ENCODE assay signal across 24 mouse cellular contexts in genomic region chr6:86588429-86588828, GRCm38 (mm10). TPM values are rescaled to one million over a fixed set of nuclear protein-coding genes. Genes with fewer than 3 reads are reported as not detected.
DNase-seq lines count a peak whose midpoint lies in the region; ATAC-seq and TF ChIP-seq lines count a peak whose summit lies in the region.
"Had no signal": no experiment of that assay in that cellular context is flagged by ENCODE, and none has a peak within 500 bp of the region (broad histone marks: within the 10 kb centered on the region; RNA-seq: fewer than 3 reads in every experiment).

No protein-coding gene starts in this region.

- 0 out of 2 replicates have a peak overlapping the region, but pooled peaks have one; percentile 22 for H3K9ac ChIP-seq in intestine, postnatal 0 days (ENCODE audit: low read depth, low read length)
- no peak overlapping the region for H3K9ac ChIP-seq in intestine, embryonic 15.5 days
- H3K9ac ChIP-seq in liver, embryonic 13.5 days, result no peak overlapping the region
- no peak overlapping the region for H3K9ac ChIP-seq in liver, postnatal 0 days (replicated peaks)
- H3K9ac ChIP-seq: embryonic facial prominence, embryonic 13.5 days; embryonic facial prominence, embryonic 15.5 days; forebrain, embryonic 12.5 days had no signal

- TF ChIP-seq CTCF in intestine, postnatal 0 days (IDR thresholded peaks at IDR 0.05; ENCODE audit: low read depth), result no peak
- no peak for TF ChIP-seq CTCF in liver, postnatal 0 days (IDR thresholded peaks at IDR 0.05; ENCODE audit: low read depth)

- 34% methylated on average over 7 of the region's 7 CpGs for WGBS in intestine, postnatal 0 days
- 51% methylated on average over 6 of the region's 7 CpGs for WGBS in intestine, embryonic 15.5 days
- whole genome bisulfite sequencing in liver, embryonic 13.5 days (ENCODE audit: insufficient replicate concordance), result 33% methylated on average over 6 of the region's 7 CpGs
- 53% methylated on average over 7 of the region's 7 CpGs for WGBS in liver, postnatal 0 days (ENCODE audit: insufficient replicate concordance)

- H3K4me3 ChIP-seq in intestine, postnatal 0 days (ENCODE audit: low read depth, low read length), result no peak overlapping the region
- H3K4me3 ChIP-seq in intestine, embryonic 15.5 days (replicated peaks), result no peak overlapping the region
- no peak overlapping the region for H3K4me3 ChIP-seq in liver, embryonic 13.5 days (replicated peaks)
- no peak overlapping the region for H3K4me3 ChIP-seq in liver, postnatal 0 days (ENCODE audit: low read depth, low read length)
- H3K4me3 ChIP-seq: embryonic facial prominence, embryonic 13.5 days; embryonic facial prominence, embryonic 15.5 days; erythroblast, embryonic 14.5 days; forebrain, embryonic 10.5 days; forebrain, embryonic 12.5 days had no signal

- no peak for ATAC-seq in intestine, postnatal 0 days
- no peak for ATAC-seq in intestine, embryonic 15.5 days
- peak; percentile 52; the same call in 1 of the 2 replicates for ATAC-seq in liver, embryonic 13.5 days (ENCODE audit: low read depth)
- ATAC-seq in liver, postnatal 0 days, result no peak
- ATAC-seq: activated CD4-positive, CD25-positive, alpha-beta regulatory T cell, adult 4 months; forebrain, embryonic 14.5 days; forebrain, embryonic 16.5 days; Patski had no signal

- H3K36me3 ChIP-seq in intestine, postnatal 0 days (ENCODE audit: control insufficient read depth, insufficient read depth), result no peaks in the 10 kb centered on the region
- no peaks in the 10 kb centered on the region for H3K36me3 ChIP-seq in intestine, embryonic 15.5 days
- H3K36me3 ChIP-seq in liver, embryonic 13.5 days, result no peaks in the 10 kb centered on the region
- H3K36me3 ChIP-seq in liver, postnatal 0 days (replicated peaks; ENCODE audit: insufficient read depth, low read length), result no peaks in the 10 kb centered on the region
- H3K36me3 ChIP-seq: embryonic facial prominence, embryonic 13.5 days; embryonic facial prominence, embryonic 15.5 days; forebrain, embryonic 10.5 days; forebrain, embryonic 12.5 days had no signal

- no peak for TF ChIP-seq EP300 in liver, postnatal 0 days (IDR thresholded peaks at IDR 0.05; ENCODE audit: low read depth)

- H3K9me3 ChIP-seq in intestine, postnatal 0 days (ENCODE audit: control insufficient read depth), result no peaks in the 10 kb centered on the region
- H3K9me3 ChIP-seq in intestine, embryonic 15.5 days, result no peaks in the 10 kb centered on the region
- no peaks in the 10 kb centered on the region for H3K9me3 ChIP-seq in liver, embryonic 13.5 days (replicated peaks)
- H3K9me3 ChIP-seq in liver, postnatal 0 days (ENCODE audit: low read length), result no peaks in the 10 kb centered on the region
- H3K9me3 ChIP-seq: embryonic facial prominence, embryonic 13.5 days; embryonic facial prominence, embryonic 15.5 days; forebrain, embryonic 10.5 days; forebrain, embryonic 12.5 days had no signal

- no peak for DNase-seq in liver, embryonic 13.5 days
- DNase-seq in liver, postnatal 0 days, result no peak
- peak; percentile 59 for DNase-seq in induced T-regulatory cell, adult 2 months (ENCODE audit: low read depth)
- DNase-seq in cerebellum, postnatal 14 days, result no peak
- DNase-seq: adrenal gland, adult 8-10 months; adrenal gland, postnatal 14 days; adrenal gland, postnatal 36 days; cerebellum, adult 11-12 months; cerebellum, adult 2 months; cerebellum, adult 9-10 months; cerebellum, postnatal 10 days; cerebellum, postnatal 36 days; embryo, embryonic 11 days had no signal

- no peak overlapping the region for H3K4me2 ChIP-seq in intestine, postnatal 0 days (replicated peaks; ENCODE audit: low read depth)
- no peak overlapping the region for H3K4me2 ChIP-seq in intestine, embryonic 15.5 days (replicated peaks)
- H3K4me2 ChIP-seq in liver, embryonic 13.5 days, result no peak overlapping the region
- no peak overlapping the region for H3K4me2 ChIP-seq in liver, postnatal 0 days (ENCODE audit: low read depth, low read length)
- H3K4me2 ChIP-seq: embryonic facial prominence, embryonic 13.5 days; embryonic facial prominence, embryonic 15.5 days; forebrain, embryonic 12.5 days had no signal

- H3K27ac ChIP-seq in intestine, postnatal 0 days (ENCODE audit: low read depth, low read length), result no peak overlapping the region
- H3K27ac ChIP-seq in intestine, embryonic 15.5 days, result no peak overlapping the region
- H3K27ac ChIP-seq in liver, embryonic 13.5 days, result no peak overlapping the region
- H3K27ac ChIP-seq in liver, postnatal 0 days (ENCODE audit: low read depth), result no peak overlapping the region
- H3K27ac ChIP-seq: embryonic facial prominence, embryonic 13.5 days; embryonic facial prominence, embryonic 15.5 days; forebrain, embryonic 10.5 days; forebrain, embryonic 12.5 days had no signal

- no peaks in the 10 kb centered on the region for H3K27me3 ChIP-seq in intestine, postnatal 0 days (replicated peaks; ENCODE audit: control insufficient read depth, insufficient read depth, low read length)
- no peaks in the 10 kb centered on the region for H3K27me3 ChIP-seq in intestine, embryonic 15.5 days (replicated peaks)
- H3K27me3 ChIP-seq in liver, embryonic 13.5 days, result peaks cover 3% of the 10 kb centered on the region; the same call in 1 of the 2 replicates
- H3K27me3 ChIP-seq in liver, postnatal 0 days (ENCODE audit: insufficient read depth, low read length), result no peaks in the 10 kb centered on the region
- H3K27me3 ChIP-seq: embryonic facial prominence, embryonic 13.5 days; embryonic facial prominence, embryonic 15.5 days; forebrain, embryonic 12.5 days; Patski had no signal

- peaks cover 13% of the 10 kb centered on the region; the same call in 1 of the 2 replicates for H3K4me1 ChIP-seq in intestine, postnatal 0 days (replicated peaks; ENCODE audit: control insufficient read depth, insufficient read depth, low read length)
- H3K4me1 ChIP-seq in intestine, embryonic 15.5 days (replicated peaks), result peaks cover 22% of the 10 kb centered on the region
- peaks cover 32% of the 10 kb centered on the region for H3K4me1 ChIP-seq in liver, embryonic 13.5 days (replicated peaks)
- peaks cover 21% of the 10 kb centered on the region for H3K4me1 ChIP-seq in liver, postnatal 0 days (ENCODE audit: insufficient read depth)

RNA-seq across cellular contexts. Expression of gene Asprv1, which starts 39.5 kb away (rescaled TPM):
- polyA plus RNA-seq in intestine, postnatal 0 days (2015; fragmentation: Nextera tagmentation; extraction: Ambion mirVana), result 1.3 and 1.6 TPM in 2 replicates
- 0.66 and 1.2 TPM in 2 replicates for polyA plus RNA-seq in intestine, embryonic 15.5 days (2015; fragmentation: Nextera tagmentation; extraction: Ambion mirVana)
- 0.25 and 0.29 TPM in 2 replicates for polyA plus RNA-seq in liver, embryonic 13.5 days (2015; fragmentation: Nextera tagmentation; extraction: Ambion mirVana)
- polyA plus RNA-seq in liver, postnatal 0 days (2015; fragmentation: Nextera tagmentation; extraction: Ambion mirVana), result 7.3 and 8.6 TPM in 2 replicates
- polyA plus RNA-seq: erythroblast, embryonic 14.5 days; Patski had no signal
